Mouse (Mus musculus) hindbrain, embryonic 16.5 days (tissue): ENCODE data around the gene Kcna7. TPM values are rescaled to one million over a fixed set of nuclear protein-coding genes. Genes with fewer than 3 reads are reported as not detected.
A peak's percentile ranks its signal among the peaks of the same experiment; 100 is the strongest.
"Not testable (repeated sequence)": the region's sequence is repeated elsewhere in the genome, so short reads cannot be mapped to it uniquely, and the experiment has no call there.

Source experiments
- ATAC-seq: fragments of 200-750 bp; cut with Nextera tagmentation; 2 replicates; pipeline ENCODE4 v1.8.0; 2017; ENCODE audit warnings: moderate TSS enrichment, moderate library complexity
- H3K27ac ChIP-seq: fragments of 300-500 bp; sonication (generic); 2 replicates; pipeline ENCODE4 v1.5.1; 2014; ENCODE audit warnings: low read depth, mild to moderate bottlenecking, control low read depth, low read length, moderate library complexity
- H3K27me3 ChIP-seq: fragments of 300-500 bp; sonication (generic); replicated peaks from 2 replicates; pipeline ENCODE4 v1.6.1; 2014; ENCODE audit warnings: low read length; ENCODE audit not compliant: control insufficient read depth, insufficient read depth
- H3K36me3 ChIP-seq: fragments of 300-500 bp; sonication (generic); 2 replicates; pipeline ENCODE4 v1.6.1; 2014; ENCODE audit warnings: mild to moderate bottlenecking, low read length, moderate library complexity, mixed read lengths; ENCODE audit not compliant: control insufficient read depth, insufficient read depth
- H3K4me1 ChIP-seq: fragments of 300-500 bp; sonication (generic); 2 replicates; pipeline ENCODE4 v1.6.1; 2014; ENCODE audit warnings: low read depth, low read length; ENCODE audit not compliant: control insufficient read depth, insufficient read depth
- H3K4me2 ChIP-seq: fragments of 300-500 bp; sonication (generic); 2 replicates; pipeline ENCODE4 v1.6.1; 2014; ENCODE audit warnings: mild to moderate bottlenecking, low read length, control low read depth, moderate library complexity
- H3K4me3 ChIP-seq: fragments of 300-500 bp; sonication (generic); 2 replicates; pipeline ENCODE4 v1.5.1; 2014; ENCODE audit warnings: mild to moderate bottlenecking, low read length, control low read depth, moderate library complexity
- H3K9ac ChIP-seq: fragments of 300-500 bp; sonication (generic); 2 replicates; pipeline ENCODE4 v1.6.1; 2014; ENCODE audit warnings: low read depth, mild to moderate bottlenecking, control low read depth, low read length, moderate library complexity
- H3K9me3 ChIP-seq: fragments of 300-500 bp; sonication (generic); 2 replicates; pipeline ENCODE4 v1.6.1; 2014; ENCODE audit warnings: mild to moderate bottlenecking, low read length, moderate library complexity; ENCODE audit not compliant: control insufficient read depth
- WGBS: fragments of 180-500 bp; shearing (Covaris S2); extraction: QIAGEN DNeasy Blood & Tissue Kit; methylation state at CpG from one replicate; pipeline ENCODE4 v1.1.7; 2014; 5-methylcytosine and 5-hydroxymethylcytosine counted together
- polyA plus RNA-seq: library from polyadenylated mRNA; unstranded; fragments of >200 nt; fragmentation: Nextera tagmentation; extraction: Ambion mirVana; gene quantifications from 2 replicates; pipeline ENCODE4 v1.2.1, GENCODE M21; 2015

Kcna7 gene
- polyA plus RNA-seq, result 0.06 TPM in 1 of 2 replicates, not detected in the other

- 14% methylated on average over 22 of the region's 28 CpGs for WGBS
- H3K9me3 ChIP-seq, result no peaks in the 10 kb centered on the region
- peak within 1 kb of the TSS; percentile 38 for H3K4me3 ChIP-seq
- no peak within 1 kb of the TSS for H3K27ac ChIP-seq
- peak within 1 kb of the TSS; percentile 38 for H3K9ac ChIP-seq
- H3K4me2 ChIP-seq, result peak within 1 kb of the TSS; percentile 58
- peaks cover 56% of the 10 kb centered on the region for H3K27me3 ChIP-seq
- peaks cover 7% of the 10 kb centered on the region; the same call in 1 of the 2 replicates for H3K4me1 ChIP-seq
- H3K36me3 ChIP-seq, result no peaks in the 10 kb centered on the region
- no peak for ATAC-seq
Measured at GRCm38 (mm10) chr7:45405091-45406075, at the start of gene Kcna7. TSS of gene Kcna7 (plus strand) at chr7:45405653.

GRCm38 (mm10) chr7:45356087-45356486 is 49.4 kb upstream of the Kcna7 start:
- H3K4me1 ChIP-seq, result peaks cover 1% of the 10 kb centered on the region; the same call in 1 of the 2 replicates
- H3K4me3 ChIP-seq, result no peak overlapping the region
- H3K36me3 ChIP-seq, result peaks cover 23% of the 10 kb centered on the region
- H3K27ac ChIP-seq, result no peak overlapping the region
- no peaks in the 10 kb centered on the region for H3K27me3 ChIP-seq
- no peak for ATAC-seq
- no peak overlapping the region for H3K9ac ChIP-seq
- no peak overlapping the region for H3K4me2 ChIP-seq
- WGBS, result 59% methylated on average over 13 of the region's 13 CpGs
- H3K9me3 ChIP-seq, result no peaks in the 10 kb centered on the region

DNA sequence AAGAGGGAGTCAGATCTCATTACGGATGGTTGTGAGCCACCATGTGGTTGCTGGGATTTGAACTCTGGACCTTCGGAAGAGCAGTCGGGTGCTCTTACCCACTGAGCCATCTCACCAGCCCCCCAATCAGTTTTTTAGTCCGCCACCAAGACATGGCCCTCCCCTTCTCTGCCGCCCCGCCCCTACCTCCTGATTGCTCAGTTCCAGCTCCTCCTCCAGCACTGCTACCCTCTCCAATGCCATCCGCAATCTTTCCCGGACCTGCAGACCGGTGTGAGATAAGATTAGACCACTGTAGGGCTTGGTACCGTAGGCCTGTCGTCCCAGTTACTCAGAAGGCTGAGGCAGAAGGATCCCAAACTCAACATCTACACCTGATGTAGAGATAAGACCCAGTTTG is 46.4 kb upstream of the Kcna7 start:
- Histone ChIP-seq H3K4me1 (peaks cover 13% of the 10 kb centered on the region), H3K36me3 (peaks cover 14% of the 10 kb centered on the region)
- H3K9ac ChIP-seq, H3K4me3 ChIP-seq, H3K4me2 ChIP-seq, H3K27ac ChIP-seq, ATAC-seq, H3K9me3 ChIP-seq, H3K27me3 ChIP-seq: not testable (repeated sequence)
- WGBS, result 61% methylated on average over 10 of the region's 11 CpGs

- peak overlapping the region; percentile 95 for H3K4me2 ChIP-seq
- peaks cover 23% of the 10 kb centered on the region for H3K4me1 ChIP-seq
- peaks cover 13% of the 10 kb centered on the region for H3K36me3 ChIP-seq
- no peak overlapping the region for H3K9ac ChIP-seq
- WGBS, result 51% methylated on average over 18 of the region's 18 CpGs
- no peak overlapping the region; the same call in 1 of the 2 replicates for H3K4me3 ChIP-seq
- H3K27me3 ChIP-seq, result no peaks in the 10 kb centered on the region
- H3K9me3 ChIP-seq, result no peaks in the 10 kb centered on the region
- H3K27ac ChIP-seq, result no peak overlapping the region
- ATAC-seq, result no peak
Measured at GRCm38 (mm10) chr7:45360404-45361125, 44.9 kb upstream of the Kcna7 start.

- H3K4me3 ChIP-seq, result peak overlapping the region; percentile 54
- H3K36me3 ChIP-seq, result peaks cover 12% of the 10 kb centered on the region
- H3K9me3 ChIP-seq, result no peaks in the 10 kb centered on the region
- peaks cover 28% of the 10 kb centered on the region for H3K4me1 ChIP-seq
- WGBS, result 1% methylated on average over 43 of the region's 43 CpGs
- peak overlapping the region; percentile 95 for H3K4me2 ChIP-seq
- peak overlapping the region; percentile 76 for H3K9ac ChIP-seq
- H3K27me3 ChIP-seq, result no peaks in the 10 kb centered on the region
- peak; percentile 91 for ATAC-seq
- H3K27ac ChIP-seq, result peak overlapping the region; percentile 77
Measured at GRCm38 (mm10) chr7:45361243-45361804, 44.1 kb upstream of the Kcna7 start.

DNA sequence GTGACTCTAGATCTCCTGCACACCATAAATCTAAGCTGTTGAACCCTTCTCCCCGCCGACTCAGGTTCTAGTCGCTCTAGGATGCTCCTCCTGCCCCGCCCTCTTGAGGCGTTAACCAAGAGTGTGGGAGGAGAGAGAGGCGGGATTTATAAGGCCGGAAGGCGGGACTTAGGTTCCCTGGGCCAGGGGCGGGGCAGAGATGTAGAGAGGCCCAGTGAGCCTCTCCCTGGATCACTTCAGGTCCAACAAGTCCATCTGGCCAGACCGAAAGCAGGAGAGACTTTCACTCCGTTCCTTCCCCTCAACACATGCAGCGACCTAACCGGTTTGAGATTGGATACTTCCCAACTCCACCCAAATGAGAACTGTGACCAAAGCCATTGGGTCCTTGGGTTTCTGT is 42.7 kb upstream of the Kcna7 start:
- no peaks in the 10 kb centered on the region for H3K9me3 ChIP-seq
- peaks cover 5% of the 10 kb centered on the region for H3K36me3 ChIP-seq
- H3K27ac ChIP-seq, result no peak overlapping the region
- peaks cover 29% of the 10 kb centered on the region for H3K4me1 ChIP-seq
- H3K4me2 ChIP-seq, result no peak overlapping the region
- H3K4me3 ChIP-seq, result no peak overlapping the region
- no peak overlapping the region for H3K9ac ChIP-seq
- H3K27me3 ChIP-seq, result no peaks in the 10 kb centered on the region
- 7% methylated on average over 13 of the region's 13 CpGs for WGBS
- no peak for ATAC-seq

- Histone ChIP-seq H3K4me1 (peaks cover 35% of the 10 kb centered on the region), H3K27ac (no peak overlapping the region)
- 93% methylated on average over 2 of the region's 2 CpGs for WGBS
Measured at GRCm38 (mm10) chr7:45363983-45364382, 41.5 kb upstream of the Kcna7 start.

DNA sequence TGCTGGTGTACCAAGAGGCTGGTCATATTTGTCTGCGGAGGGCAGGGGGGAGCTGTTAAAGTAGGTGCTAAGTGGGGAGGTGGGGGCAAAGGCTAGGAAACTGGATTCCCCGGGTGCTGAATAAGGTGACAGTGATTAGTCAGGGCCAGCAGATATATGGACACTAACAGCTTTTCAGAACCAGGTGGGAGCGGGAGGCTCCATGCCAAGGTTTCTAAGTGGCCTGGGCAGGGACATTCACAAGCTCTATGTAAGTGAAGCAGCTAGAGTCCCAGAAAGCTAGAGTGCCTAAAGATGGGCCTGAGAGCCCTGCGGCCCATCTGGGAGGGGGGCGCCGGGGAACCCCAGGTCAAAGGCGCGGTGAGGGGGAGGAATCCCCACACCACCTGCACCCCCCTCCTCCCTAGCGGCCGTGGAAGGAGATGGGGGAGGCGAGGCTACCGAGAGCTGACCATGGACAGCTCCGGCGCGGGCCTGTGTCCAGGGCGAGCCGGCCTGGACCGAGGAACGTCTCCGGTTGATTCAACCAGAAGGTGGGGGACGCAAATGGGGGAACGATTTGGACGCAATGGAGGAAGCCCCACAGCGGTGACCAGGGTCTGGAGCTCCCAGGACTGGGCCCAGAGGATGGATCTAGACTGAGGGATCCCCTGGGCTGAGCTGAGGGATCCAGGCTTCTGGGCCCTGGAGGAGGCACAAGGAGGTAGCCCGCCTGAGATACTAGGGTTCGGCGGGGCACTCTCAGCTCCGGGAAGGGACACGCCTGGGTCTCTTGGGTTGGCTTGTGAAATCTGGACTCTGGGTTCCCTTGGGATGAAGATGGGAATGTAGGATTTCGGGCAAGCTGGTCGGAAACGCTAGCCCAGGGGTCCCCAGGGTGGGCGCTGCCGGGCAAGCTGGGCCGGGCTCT is 39.5 kb upstream of the Kcna7 start:
- peak overlapping the region; percentile 79 for H3K27ac ChIP-seq
- peak overlapping the region; percentile 96 for H3K9ac ChIP-seq
- no peaks in the 10 kb centered on the region for H3K36me3 ChIP-seq
- H3K4me1 ChIP-seq, result peaks cover 47% of the 10 kb centered on the region
- peak overlapping the region; percentile 87 for H3K4me3 ChIP-seq
- H3K4me2 ChIP-seq, result peak overlapping the region; percentile 75
- peaks cover 5% of the 10 kb centered on the region; the same call in 1 of the 2 replicates for H3K27me3 ChIP-seq
- WGBS, result 3% methylated on average over 32 of the region's 35 CpGs
- ATAC-seq, result no peak
- H3K9me3 ChIP-seq, result no peaks in the 10 kb centered on the region

More at GRCm38 (mm10) chr7:45363983-45364382, 41.5 kb upstream of the Kcna7 start:
- Histone ChIP-seq H3K9ac (no peak overlapping the region), H3K4me3 (no peak overlapping the region), H3K9me3 (no peaks in the 10 kb centered on the region), H3K4me2 (no peak overlapping the region), H3K36me3 (peaks cover 4% of the 10 kb centered on the region), H3K27me3 (peaks cover 2% of the 10 kb centered on the region; the same call in 1 of the 2 replicates)
- ATAC-seq, result no peak
